Mouse (Mus musculus): ENCODE measurements around the gene Tns4. TPM values are rescaled to one million over a fixed set of nuclear protein-coding genes. Genes with fewer than 3 reads are reported as not detected.

Tns4 gene
- polyA plus RNA-seq (2012; ENCODE audit: insufficient read depth, insufficient read length, missing spikeins): 1.6 and 2.0 TPM in 2 replicates

- Histone ChIP-seq H3K4me1 (ENCODE audit: control insufficient read depth, insufficient read depth, low read length) (no peaks in the 10 kb centered on the region), H3K4me3 (ENCODE audit: insufficient read depth, low read length) (no peak within 1 kb of the TSS), H3K27ac (ENCODE audit: insufficient read depth, low read depth, low read length) (no peak within 1 kb of the TSS)
- TF ChIP-seq CTCF (IDR thresholded peaks at IDR 0.05; ENCODE audit: low read depth, low read length) (no peak), POLR2A (IDR thresholded peaks at IDR 0.05; ENCODE audit: borderline replicate concordance, low read depth, low read length) (no peak)
Measured at GRCm38 (mm10) chr11:99089077-99089601, at the start of gene Tns4. Tns4 (minus strand) TSS chr11:99089306.

- H3K27ac ChIP-seq (ENCODE audit: insufficient read depth, low read depth, low read length): no peak overlapping the region
- no peaks in the 10 kb centered on the region for H3K4me1 ChIP-seq (ENCODE audit: control insufficient read depth, insufficient read depth, low read length)
- TF ChIP-seq POLR2A (IDR thresholded peaks at IDR 0.05; ENCODE audit: borderline replicate concordance, low read depth, low read length) (no peak), CTCF (IDR thresholded peaks at IDR 0.05; ENCODE audit: low read depth, low read length) (no peak)
- no peak overlapping the region for H3K4me3 ChIP-seq (ENCODE audit: insufficient read depth, low read length)
Measured at GRCm38 (mm10) chr11:99137385-99137784, 48.3 kb upstream of the Tns4 start.

- no peaks in the 10 kb centered on the region for H3K4me1 ChIP-seq (ENCODE audit: control insufficient read depth, insufficient read depth, low read length)
- H3K27ac ChIP-seq (ENCODE audit: insufficient read depth, low read depth, low read length): no peak overlapping the region
- no peak for TF ChIP-seq POLR2A (IDR thresholded peaks at IDR 0.05; ENCODE audit: borderline replicate concordance, low read depth, low read length)
- TF ChIP-seq CTCF (IDR thresholded peaks at IDR 0.05; ENCODE audit: low read depth, low read length): no peak
- no peak overlapping the region for H3K4me3 ChIP-seq (ENCODE audit: insufficient read depth, low read length)
Measured at GRCm38 (mm10) chr11:99136961-99137360, 47.9 kb upstream of the Tns4 start.

GRCm38 (mm10) chr11:99136361-99136760, 47.3 kb upstream of the Tns4 start:
- no peak overlapping the region for H3K27ac ChIP-seq (ENCODE audit: insufficient read depth, low read depth, low read length)
- no peak for TF ChIP-seq CTCF (IDR thresholded peaks at IDR 0.05; ENCODE audit: low read depth, low read length)
- TF ChIP-seq POLR2A (IDR thresholded peaks at IDR 0.05; ENCODE audit: borderline replicate concordance, low read depth, low read length): no peak
- no peak overlapping the region for H3K4me3 ChIP-seq (ENCODE audit: insufficient read depth, low read length)
- no peaks in the 10 kb centered on the region for H3K4me1 ChIP-seq (ENCODE audit: control insufficient read depth, insufficient read depth, low read length)

DNA sequence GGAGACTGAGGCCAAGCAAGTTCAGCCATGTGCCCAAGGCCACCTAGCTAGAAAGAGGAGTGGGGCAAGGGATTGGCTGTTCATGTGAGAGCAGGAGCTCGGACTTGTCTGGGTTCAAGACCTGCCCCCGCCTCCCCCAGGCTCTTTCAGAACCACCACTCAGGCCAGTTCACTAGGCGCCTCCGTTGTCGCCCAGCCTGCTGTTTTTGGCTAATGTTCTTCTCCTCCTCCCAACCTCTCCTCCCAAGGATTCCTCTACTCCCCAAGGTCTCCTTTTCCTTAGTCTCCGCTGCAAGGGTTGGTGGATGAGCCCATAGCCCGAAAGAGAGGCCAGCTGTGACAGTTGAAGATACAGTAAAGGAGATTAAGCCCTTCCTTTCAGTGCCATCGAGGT, 45.9 kb upstream of the Tns4 start:
- Histone ChIP-seq H3K4me3 (ENCODE audit: insufficient read depth, low read length) (no peak overlapping the region), H3K4me1 (ENCODE audit: control insufficient read depth, insufficient read depth, low read length) (no peaks in the 10 kb centered on the region), H3K27ac (ENCODE audit: insufficient read depth, low read depth, low read length) (no peak overlapping the region)
- TF ChIP-seq CTCF (IDR thresholded peaks at IDR 0.05; ENCODE audit: low read depth, low read length): no peak
- TF ChIP-seq POLR2A (IDR thresholded peaks at IDR 0.05; ENCODE audit: borderline replicate concordance, low read depth, low read length): no peak

- H3K4me1 ChIP-seq (ENCODE audit: control insufficient read depth, insufficient read depth, low read length): no peaks in the 10 kb centered on the region
- no peak overlapping the region for H3K27ac ChIP-seq (ENCODE audit: insufficient read depth, low read depth, low read length)
- TF ChIP-seq CTCF (IDR thresholded peaks at IDR 0.05; ENCODE audit: low read depth, low read length) (no peak), POLR2A (IDR thresholded peaks at IDR 0.05; ENCODE audit: borderline replicate concordance, low read depth, low read length) (no peak)
- no peak overlapping the region for H3K4me3 ChIP-seq (ENCODE audit: insufficient read depth, low read length)
Measured at GRCm38 (mm10) chr11:99134266-99135046, 45.4 kb upstream of the Tns4 start.

GRCm38 (mm10) chr11:99133285-99133897, 44.3 kb upstream of the Tns4 start:
- H3K4me1 ChIP-seq (ENCODE audit: control insufficient read depth, insufficient read depth, low read length): no peaks in the 10 kb centered on the region
- H3K4me3 ChIP-seq (ENCODE audit: insufficient read depth, low read length): no peak overlapping the region
- TF ChIP-seq CTCF (IDR thresholded peaks at IDR 0.05; ENCODE audit: low read depth, low read length): no peak
- TF ChIP-seq POLR2A (IDR thresholded peaks at IDR 0.05; ENCODE audit: borderline replicate concordance, low read depth, low read length): no peak
- H3K27ac ChIP-seq (ENCODE audit: insufficient read depth, low read depth, low read length): no peak overlapping the region

DNA sequence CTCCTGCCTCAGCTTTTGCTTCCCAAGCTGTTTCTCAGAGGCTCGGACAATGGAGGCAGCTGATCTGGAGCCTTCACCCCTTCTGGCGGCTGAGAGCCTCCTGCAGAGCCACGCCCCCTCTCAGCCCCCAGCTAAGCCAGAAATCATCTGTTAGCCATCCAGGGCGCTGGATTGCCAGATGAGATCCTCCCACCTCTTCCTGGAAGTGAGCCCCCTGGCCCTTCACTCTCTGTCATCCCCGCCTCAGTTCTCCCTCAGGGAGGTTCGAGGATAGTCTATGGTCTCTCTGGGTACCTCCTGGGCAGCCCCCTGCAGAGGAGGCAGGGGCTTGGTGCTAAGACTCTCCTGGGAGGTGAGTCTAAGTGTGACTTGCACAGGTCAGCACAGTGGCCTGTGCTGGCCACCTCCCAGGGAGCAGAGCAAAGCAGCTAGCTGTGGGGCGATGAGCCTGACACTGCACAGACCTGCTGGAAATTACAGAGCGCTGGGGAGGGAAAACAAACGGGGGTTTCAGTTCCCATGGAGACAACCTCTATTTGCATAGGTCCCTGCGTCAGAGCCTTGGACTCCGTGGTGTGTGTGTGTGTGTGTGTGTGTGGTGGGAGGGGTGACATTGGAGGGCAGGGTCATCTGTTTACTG, 43.1 kb upstream of the Tns4 start:
- Histone ChIP-seq H3K4me3 (ENCODE audit: insufficient read depth, low read length) (no peak overlapping the region), H3K27ac (ENCODE audit: insufficient read depth, low read depth, low read length) (no peak overlapping the region), H3K4me1 (ENCODE audit: control insufficient read depth, insufficient read depth, low read length) (no peaks in the 10 kb centered on the region)
- TF ChIP-seq POLR2A (IDR thresholded peaks at IDR 0.05; ENCODE audit: borderline replicate concordance, low read depth, low read length) (no peak), CTCF (IDR thresholded peaks at IDR 0.05; ENCODE audit: low read depth, low read length) (no peak)

DNA sequence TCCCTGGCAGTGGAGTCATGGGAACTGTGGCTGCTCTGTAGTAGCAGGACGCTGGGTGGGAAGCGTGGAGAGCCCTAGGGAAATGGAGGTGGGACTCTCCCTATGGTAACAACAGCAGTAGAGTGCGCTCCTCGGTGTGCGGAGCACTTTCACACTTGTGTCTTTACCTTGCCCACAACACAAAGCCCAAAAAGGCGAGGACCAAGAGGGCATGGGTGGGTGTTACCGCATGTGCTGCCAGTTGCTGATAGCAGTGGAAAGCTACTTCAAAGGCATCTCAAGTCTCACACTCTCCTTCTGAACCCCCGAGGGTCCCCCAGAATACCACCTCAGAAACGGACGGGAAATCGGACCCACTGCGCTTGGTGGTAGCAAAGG, 42.3 kb upstream of the Tns4 start:
- TF ChIP-seq POLR2A (IDR thresholded peaks at IDR 0.05; ENCODE audit: borderline replicate concordance, low read depth, low read length) (no peak), CTCF (IDR thresholded peaks at IDR 0.05; ENCODE audit: low read depth, low read length) (no peak)
- Histone ChIP-seq H3K27ac (ENCODE audit: insufficient read depth, low read depth, low read length) (no peak overlapping the region), H3K4me3 (ENCODE audit: insufficient read depth, low read length) (no peak overlapping the region), H3K4me1 (ENCODE audit: control insufficient read depth, insufficient read depth, low read length) (no peaks in the 10 kb centered on the region)

Measured in bone marrow macrophage, adult 2 months (primary cell).